Mouse (Mus musculus): ENCODE results near the gene Gm20431. TPM values are rescaled to one million over a fixed set of nuclear protein-coding genes. Genes with fewer than 3 reads are reported as not detected.

The Gm20431 gene
- polyA plus RNA-seq, 1 experiment from 2014 or later: 9.1 TPM

GRCm38 (mm10) chr2:167633537-167633872 is 27.8 kb downstream of the Gm20431 start:
- H3K4me3 ChIP-seq (ENCODE audit: low read depth, low read length): no peak overlapping the region
- ATAC-seq (ENCODE audit: low read depth): no peak
- H3K27ac ChIP-seq (replicated peaks; ENCODE audit: low read depth, low read length): no peak overlapping the region
- no peak for DNase-seq (ENCODE audit: low spot score)
- no peaks in the 10 kb centered on the region for H3K9me3 ChIP-seq (ENCODE audit: control insufficient read depth, low read length)
- WGBS: 90% methylated on average over 6 of the region's 6 CpGs
- H3K4me1 ChIP-seq (ENCODE audit: control insufficient read depth, insufficient read depth, low read length): peaks cover 24% of the 10 kb centered on the region
- H3K27me3 ChIP-seq (replicated peaks; ENCODE audit: control insufficient read depth, insufficient read depth, low read length): no peaks in the 10 kb centered on the region
- no peak overlapping the region for H3K4me2 ChIP-seq (ENCODE audit: low read depth, low read length)
- H3K9ac ChIP-seq (ENCODE audit: low read depth, low read length): no peak overlapping the region
- H3K36me3 ChIP-seq (ENCODE audit: control insufficient read depth, insufficient read depth, low read length): no peaks in the 10 kb centered on the region

GRCm38 (mm10) chr2:167632731-167633536 is 28.4 kb downstream of the Gm20431 start:
- Histone ChIP-seq H3K9me3 (ENCODE audit: control insufficient read depth, low read length) (no peaks in the 10 kb centered on the region), H3K4me3 (ENCODE audit: low read depth, low read length) (peak overlapping the region; percentile 89; the same call in 1 of the 2 replicates), H3K36me3 (ENCODE audit: control insufficient read depth, insufficient read depth, low read length) (no peaks in the 10 kb centered on the region), H3K27me3 (replicated peaks; ENCODE audit: control insufficient read depth, insufficient read depth, low read length) (no peaks in the 10 kb centered on the region), H3K4me1 (ENCODE audit: control insufficient read depth, insufficient read depth, low read length) (peaks cover 24% of the 10 kb centered on the region), H3K9ac (ENCODE audit: low read depth, low read length) (0 out of 2 replicates have a peak overlapping the region, but pooled peaks have one; percentile 93), H3K4me2 (ENCODE audit: low read depth, low read length) (peak overlapping the region; percentile 85), H3K27ac (replicated peaks; ENCODE audit: low read depth, low read length) (peak overlapping the region; percentile 90)
- DNase-seq (ENCODE audit: low spot score) (no peak), ATAC-seq (ENCODE audit: low read depth) (no peak)
- WGBS: 78% methylated on average over 12 of the region's 12 CpGs

- Histone ChIP-seq H3K4me2 (ENCODE audit: low read depth, low read length) (peak within 1 kb of the TSS; percentile 85), H3K27ac (replicated peaks; ENCODE audit: low read depth, low read length) (peak within 1 kb of the TSS; percentile 90), H3K9ac (ENCODE audit: low read depth, low read length) (peak within 1 kb of the TSS; percentile 93), H3K36me3 (ENCODE audit: control insufficient read depth, insufficient read depth, low read length) (peaks cover 5% of the 10 kb centered on the region), H3K9me3 (ENCODE audit: control insufficient read depth, low read length) (no peaks in the 10 kb centered on the region), H3K4me3 (ENCODE audit: low read depth, low read length) (peak within 1 kb of the TSS; percentile 89), H3K27me3 (replicated peaks; ENCODE audit: control insufficient read depth, insufficient read depth, low read length) (no peaks in the 10 kb centered on the region), H3K4me1 (ENCODE audit: control insufficient read depth, insufficient read depth, low read length) (peaks cover 24% of the 10 kb centered on the region)
- DNase-seq (ENCODE audit: low spot score) (peak; percentile 98), ATAC-seq (ENCODE audit: low read depth) (peak; percentile 91)
- under 1% methylated on average over 38 of the region's 87 CpGs for whole genome bisulfite sequencing
These were observed 29.5 kb downstream of the Gm20431 start, which contains the start of gene Ube2v1 for GRCm38 (mm10) chr2:167631591-167632448. Gene Ube2v1, minus strand, starts transcription at chr2:167632095.

- under 1% methylated on average over 20 of the region's 31 CpGs for WGBS
- H3K27ac ChIP-seq (replicated peaks; ENCODE audit: low read depth, low read length): peak overlapping the region; percentile 90
- peak overlapping the region; percentile 93 for H3K9ac ChIP-seq (ENCODE audit: low read depth, low read length)
- H3K4me1 ChIP-seq (ENCODE audit: control insufficient read depth, insufficient read depth, low read length): peaks cover 24% of the 10 kb centered on the region
- H3K4me2 ChIP-seq (ENCODE audit: low read depth, low read length): peak overlapping the region; percentile 85
- H3K9me3 ChIP-seq (ENCODE audit: control insufficient read depth, low read length): no peaks in the 10 kb centered on the region
- peaks cover 6% of the 10 kb centered on the region for H3K36me3 ChIP-seq (ENCODE audit: control insufficient read depth, insufficient read depth, low read length)
- DNase-seq (ENCODE audit: low spot score) (peak; percentile 41), ATAC-seq (ENCODE audit: low read depth) (peak; percentile 8)
- H3K4me3 ChIP-seq (ENCODE audit: low read depth, low read length): peak overlapping the region; percentile 89
- H3K27me3 ChIP-seq (replicated peaks; ENCODE audit: control insufficient read depth, insufficient read depth, low read length): no peaks in the 10 kb centered on the region
These were observed 30.1 kb downstream of the Gm20431 start for GRCm38 (mm10) chr2:167631181-167631590.

GRCm38 (mm10) chr2:167630421-167630820 is 30.9 kb downstream of the Gm20431 start:
- Histone ChIP-seq H3K4me1 (ENCODE audit: control insufficient read depth, insufficient read depth, low read length) (peaks cover 24% of the 10 kb centered on the region), H3K9ac (ENCODE audit: low read depth, low read length) (peak overlapping the region; percentile 93), H3K4me3 (ENCODE audit: low read depth, low read length) (peak overlapping the region; percentile 89), H3K27me3 (replicated peaks; ENCODE audit: control insufficient read depth, insufficient read depth, low read length) (no peaks in the 10 kb centered on the region), H3K27ac (replicated peaks; ENCODE audit: low read depth, low read length) (peak overlapping the region; percentile 21; the same call in 1 of the 2 replicates), H3K36me3 (ENCODE audit: control insufficient read depth, insufficient read depth, low read length) (peaks cover 6% of the 10 kb centered on the region), H3K9me3 (ENCODE audit: control insufficient read depth, low read length) (no peaks in the 10 kb centered on the region), H3K4me2 (ENCODE audit: low read depth, low read length) (peak overlapping the region; percentile 85)
- ATAC-seq (ENCODE audit: low read depth): no peak
- DNase-seq (ENCODE audit: low spot score): no peak
- 63% methylated on average over 5 of the region's 5 CpGs for WGBS

GRCm38 (mm10) chr2:167629665-167630209 is 31.6 kb downstream of the Gm20431 start:
- 73% methylated on average over 11 of the region's 11 CpGs for WGBS
- Histone ChIP-seq H3K9me3 (ENCODE audit: control insufficient read depth, low read length) (no peaks in the 10 kb centered on the region), H3K9ac (ENCODE audit: low read depth, low read length) (peak overlapping the region; percentile 93; the same call in 1 of the 2 replicates), H3K27ac (replicated peaks; ENCODE audit: low read depth, low read length) (0 out of 2 replicates have a peak overlapping the region, but pooled peaks have one; percentile 21), H3K4me2 (ENCODE audit: low read depth, low read length) (peak overlapping the region; percentile 85), H3K4me3 (ENCODE audit: low read depth, low read length) (peak overlapping the region; percentile 89; the same call in 1 of the 2 replicates), H3K36me3 (ENCODE audit: control insufficient read depth, insufficient read depth, low read length) (peaks cover 6% of the 10 kb centered on the region), H3K4me1 (ENCODE audit: control insufficient read depth, insufficient read depth, low read length) (peaks cover 24% of the 10 kb centered on the region), H3K27me3 (replicated peaks; ENCODE audit: control insufficient read depth, insufficient read depth, low read length) (no peaks in the 10 kb centered on the region)
- DNase-seq (ENCODE audit: low spot score) (no peak), ATAC-seq (ENCODE audit: low read depth) (no peak)

- H3K4me2 ChIP-seq (ENCODE audit: low read depth, low read length): peak overlapping the region; percentile 3; the same call in 1 of the 2 replicates
- no peak overlapping the region for H3K9ac ChIP-seq (ENCODE audit: low read depth, low read length)
- DNase-seq (ENCODE audit: low spot score) (peak; percentile 50), ATAC-seq (ENCODE audit: low read depth) (no peak)
- H3K27ac ChIP-seq (replicated peaks; ENCODE audit: low read depth, low read length): no peak overlapping the region
- peaks cover 6% of the 10 kb centered on the region for H3K36me3 ChIP-seq (ENCODE audit: control insufficient read depth, insufficient read depth, low read length)
- no peaks in the 10 kb centered on the region for H3K27me3 ChIP-seq (replicated peaks; ENCODE audit: control insufficient read depth, insufficient read depth, low read length)
- H3K4me3 ChIP-seq (ENCODE audit: low read depth, low read length): no peak overlapping the region
- 73% methylated on average over 4 of the region's 4 CpGs for WGBS
- H3K4me1 ChIP-seq (ENCODE audit: control insufficient read depth, insufficient read depth, low read length): peaks cover 24% of the 10 kb centered on the region
- no peaks in the 10 kb centered on the region for H3K9me3 ChIP-seq (ENCODE audit: control insufficient read depth, low read length)
These were observed 32.4 kb downstream of the Gm20431 start for GRCm38 (mm10) chr2:167628872-167629271.

GRCm38 (mm10) chr2:167627019-167627418 is 34.3 kb downstream of the Gm20431 start:
- no peak overlapping the region for H3K4me3 ChIP-seq (ENCODE audit: low read depth, low read length)
- ATAC-seq (ENCODE audit: low read depth): no peak
- no peak overlapping the region for H3K27ac ChIP-seq (replicated peaks; ENCODE audit: low read depth, low read length)
- H3K36me3 ChIP-seq (ENCODE audit: control insufficient read depth, insufficient read depth, low read length): peaks cover 6% of the 10 kb centered on the region
- H3K4me2 ChIP-seq (ENCODE audit: low read depth, low read length): no peak overlapping the region
- H3K27me3 ChIP-seq (replicated peaks; ENCODE audit: control insufficient read depth, insufficient read depth, low read length): no peaks in the 10 kb centered on the region
- WGBS: 93% methylated on average over 7 of the region's 7 CpGs
- no peak overlapping the region for H3K9ac ChIP-seq (ENCODE audit: low read depth, low read length)
- H3K4me1 ChIP-seq (ENCODE audit: control insufficient read depth, insufficient read depth, low read length): peaks cover 19% of the 10 kb centered on the region
- DNase-seq (ENCODE audit: low spot score): no peak
- H3K9me3 ChIP-seq (ENCODE audit: control insufficient read depth, low read length): no peaks in the 10 kb centered on the region

Data from embryonic facial prominence, embryonic 14.5 days (tissue).